Mouse (Mus musculus): ENCODE data around the gene Vmn1r166.
"Not testable (repeated sequence)": the region's sequence is repeated elsewhere in the genome, so short reads cannot be mapped to it uniquely, and the experiment has no call there.

Gene Vmn1r166

GRCm38 (mm10) chr7:23251582-23251981 lies at the start of gene Vmn1r166:
Gene Vmn1r166, minus strand, starts transcription at chr7:23251682.
- not testable (repeated sequence) for DNase-seq (ENCODE audit: low read depth)

GRCm38 (mm10) chr7:23300892-23301291 lies 49.4 kb upstream of the Vmn1r166 start, which contains the start of gene Nlrp4e:
Gene Nlrp4e, plus strand, starts transcription at chr7:23301192.
- DNase-seq (ENCODE audit: low read depth): not testable (repeated sequence)

GRCm38 (mm10) chr7:23278800-23279199 lies 27.3 kb upstream of the Vmn1r166 start, which contains the start of gene Gm6902:
Gene Gm6902, minus strand, starts transcription at chr7:23278900.
- DNase-seq (ENCODE audit: low read depth): not testable (repeated sequence)

DNA sequence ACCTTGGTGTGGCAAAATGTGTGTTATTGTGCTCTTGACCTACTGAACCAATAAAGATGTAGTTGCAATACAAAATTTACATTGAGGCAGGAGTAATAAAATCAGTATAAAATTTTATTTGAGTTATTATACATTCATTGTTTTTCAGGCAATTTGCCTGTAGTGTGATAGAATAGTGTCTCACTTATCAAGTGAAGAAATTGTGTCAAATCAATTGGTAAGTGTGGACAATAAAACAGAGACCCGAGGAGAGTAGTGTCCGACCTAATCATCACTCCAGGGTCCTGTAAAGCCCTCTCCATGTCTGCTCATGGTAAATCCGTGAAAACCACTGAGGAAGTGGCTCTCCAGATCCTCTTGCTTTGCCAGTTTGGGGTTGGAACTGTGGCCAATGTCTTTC lies 34.5 kb downstream of the Vmn1r166 start, which contains the start of gene Vmn1r165:
Gene Vmn1r165 (plus strand): TSS at position 301 of the 400 bp plus-strand sequence.
- not testable (repeated sequence) for DNase-seq (ENCODE audit: low read depth)

All from fibroblast of lung, adult 2 months (primary cell).